Mouse (Mus musculus): ENCODE results near the gene Tspan9. TPM values are rescaled to one million over a fixed set of nuclear protein-coding genes. Genes with fewer than 3 reads are reported as not detected.

The Tspan9 gene
- 130 and 151 TPM in 2 replicates for polyA plus RNA-seq (2014; fragmentation: Nextera tagmentation; extraction: Ambion mirVana)

DNA sequence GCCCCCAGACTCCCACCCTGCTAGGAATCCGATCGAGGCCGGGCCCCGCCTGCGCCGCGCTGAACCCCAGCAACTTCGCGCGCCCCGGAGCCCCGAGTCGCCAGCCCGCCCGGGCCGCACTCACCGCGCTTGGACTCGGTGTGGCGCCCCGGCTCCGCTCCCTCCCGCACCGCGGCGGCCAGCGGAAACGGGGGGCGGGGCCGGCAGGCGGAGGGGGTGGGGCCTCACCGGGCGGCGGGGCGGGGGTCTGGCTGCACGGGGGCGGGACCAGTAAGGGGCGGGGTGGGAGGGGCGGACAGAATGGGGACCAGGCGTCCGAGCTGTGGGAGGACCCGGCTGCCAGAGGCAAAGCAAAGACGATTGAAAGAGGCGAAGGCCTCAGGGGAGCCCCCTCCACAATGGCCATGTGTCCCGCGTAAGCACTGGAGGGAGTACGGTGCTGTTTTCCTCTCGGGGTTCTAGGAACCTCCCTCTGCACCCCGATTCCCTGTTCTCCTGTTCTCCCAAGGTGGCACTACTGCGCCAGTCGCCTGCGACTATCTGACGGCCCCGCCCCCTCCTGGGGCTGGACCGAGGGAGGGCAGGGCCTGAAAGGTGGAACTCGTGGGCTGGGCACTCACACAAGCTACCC, at the start of gene Tspan9:
Tspan9 (minus strand) TSS at position 205 of the 631 bp plus-strand sequence.
- H3K36me3 ChIP-seq (ENCODE audit: control insufficient read depth, insufficient read depth, low read length): no peaks in the 10 kb centered on the region
- peak; percentile 87 for ATAC-seq (ENCODE audit: low read depth)
- peak within 1 kb of the TSS; percentile 88 for H3K4me2 ChIP-seq (ENCODE audit: low read depth, low read length)
- H3K27me3 ChIP-seq (replicated peaks; ENCODE audit: control insufficient read depth, insufficient read depth, low read length): no peaks in the 10 kb centered on the region
- DNase-seq (ENCODE audit: low spot score): peak; percentile 88
- peaks cover 14% of the 10 kb centered on the region; the same call in 1 of the 2 replicates for H3K4me1 ChIP-seq (ENCODE audit: control insufficient read depth, insufficient read depth, low read length)
- H3K27ac ChIP-seq (replicated peaks; ENCODE audit: low read depth, low read length): peak within 1 kb of the TSS; percentile 86
- H3K9me3 ChIP-seq (ENCODE audit: control insufficient read depth, low read length): no peaks in the 10 kb centered on the region
- H3K4me3 ChIP-seq (ENCODE audit: low read depth, low read length): peak within 1 kb of the TSS; percentile 76
- peak within 1 kb of the TSS; percentile 88 for H3K9ac ChIP-seq (ENCODE audit: low read depth, low read length)
- WGBS: under 1% methylated on average over 32 of the region's 56 CpGs

DNA sequence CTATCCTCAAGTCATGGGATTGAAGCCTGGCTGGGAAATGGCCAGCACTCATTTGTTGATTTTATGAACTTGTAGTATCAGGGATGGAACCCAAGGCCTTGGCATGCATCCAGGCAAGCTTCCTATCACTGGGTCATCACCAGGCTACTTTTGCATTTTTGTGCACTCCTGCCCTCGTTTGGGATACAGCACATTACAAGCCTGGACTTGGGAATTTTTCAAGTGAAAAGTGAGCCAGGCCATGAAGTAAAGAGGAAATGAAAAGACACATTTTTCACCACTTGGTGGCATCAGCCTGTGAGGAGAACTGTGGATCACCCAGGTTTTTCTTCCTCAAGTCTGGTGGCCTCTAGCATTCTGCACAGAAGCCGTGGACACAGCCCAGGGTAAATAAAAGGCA, 40.1 kb upstream of the Tspan9 start:
- Histone ChIP-seq H3K27me3 (replicated peaks; ENCODE audit: control insufficient read depth, insufficient read depth, low read length) (no peaks in the 10 kb centered on the region), H3K4me3 (ENCODE audit: low read depth, low read length) (no peak overlapping the region), H3K4me1 (ENCODE audit: control insufficient read depth, insufficient read depth, low read length) (no peaks in the 10 kb centered on the region), H3K4me2 (ENCODE audit: low read depth, low read length) (no peak overlapping the region), H3K9ac (ENCODE audit: low read depth, low read length) (no peak overlapping the region), H3K36me3 (ENCODE audit: control insufficient read depth, insufficient read depth, low read length) (no peaks in the 10 kb centered on the region), H3K27ac (replicated peaks; ENCODE audit: low read depth, low read length) (no peak overlapping the region), H3K9me3 (ENCODE audit: control insufficient read depth, low read length) (no peaks in the 10 kb centered on the region)
- DNase-seq (ENCODE audit: low spot score) (no peak), ATAC-seq (ENCODE audit: low read depth) (no peak)
- WGBS: 29% methylated on average over 2 of the region's 2 CpGs

DNA sequence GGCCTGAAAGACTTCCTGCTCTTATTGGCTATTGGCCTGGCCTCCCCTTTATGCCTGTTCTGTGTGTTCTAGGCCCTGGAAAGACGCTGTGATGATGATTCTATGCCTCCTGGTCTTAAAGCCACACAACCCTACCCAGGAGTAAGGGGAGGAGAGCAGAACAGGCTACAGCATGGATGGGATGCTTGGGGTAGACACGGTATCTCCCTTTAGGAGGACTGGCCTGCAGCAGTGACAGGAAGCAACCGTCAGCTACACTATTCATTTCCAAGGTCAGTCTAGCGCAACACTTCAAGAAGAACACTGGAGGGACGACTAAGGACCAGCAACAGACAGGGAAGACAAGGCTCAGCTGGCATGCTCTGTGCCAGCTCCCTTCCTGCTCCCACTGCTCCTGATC, 37.8 kb upstream of the Tspan9 start:
- Histone ChIP-seq H3K4me1 (ENCODE audit: control insufficient read depth, insufficient read depth, low read length) (no peaks in the 10 kb centered on the region), H3K4me3 (ENCODE audit: low read depth, low read length) (no peak overlapping the region), H3K9me3 (ENCODE audit: control insufficient read depth, low read length) (no peaks in the 10 kb centered on the region), H3K4me2 (ENCODE audit: low read depth, low read length) (no peak overlapping the region), H3K36me3 (ENCODE audit: control insufficient read depth, insufficient read depth, low read length) (no peaks in the 10 kb centered on the region), H3K27me3 (replicated peaks; ENCODE audit: control insufficient read depth, insufficient read depth, low read length) (no peaks in the 10 kb centered on the region), H3K27ac (replicated peaks; ENCODE audit: low read depth, low read length) (no peak overlapping the region), H3K9ac (ENCODE audit: low read depth, low read length) (no peak overlapping the region)
- WGBS: 70% methylated on average over 5 of the region's 5 CpGs
- DNase-seq (ENCODE audit: low spot score) (no peak), ATAC-seq (ENCODE audit: low read depth) (no peak)

DNA sequence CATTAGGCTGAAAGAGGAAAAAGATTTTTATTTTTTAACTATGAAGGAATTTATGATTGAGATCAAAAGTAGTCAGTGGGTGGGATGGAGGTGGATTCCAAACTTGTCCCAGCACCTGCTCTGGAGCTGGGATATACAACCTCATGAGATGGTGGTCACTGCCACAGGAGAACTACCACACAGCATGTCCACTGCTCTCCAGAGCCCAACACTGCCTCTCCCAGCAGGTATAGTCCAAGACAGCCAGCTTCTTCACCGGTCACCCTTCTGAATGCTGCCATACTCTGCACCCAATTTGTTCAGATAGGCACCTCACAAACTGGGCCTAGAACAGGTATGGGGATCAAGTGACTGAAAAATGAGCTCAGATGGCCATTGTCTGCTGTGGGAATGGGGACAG, 36.3 kb upstream of the Tspan9 start:
- H3K4me2 ChIP-seq (ENCODE audit: low read depth, low read length): no peak overlapping the region
- ATAC-seq (ENCODE audit: low read depth) (no peak), DNase-seq (ENCODE audit: low spot score) (no peak)
- no peak overlapping the region for H3K27ac ChIP-seq (replicated peaks; ENCODE audit: low read depth, low read length)
- no peaks in the 10 kb centered on the region for H3K27me3 ChIP-seq (replicated peaks; ENCODE audit: control insufficient read depth, insufficient read depth, low read length)
- no peak overlapping the region for H3K4me3 ChIP-seq (ENCODE audit: low read depth, low read length)
- no peaks in the 10 kb centered on the region for H3K36me3 ChIP-seq (ENCODE audit: control insufficient read depth, insufficient read depth, low read length)
- H3K9ac ChIP-seq (ENCODE audit: low read depth, low read length): no peak overlapping the region
- no peaks in the 10 kb centered on the region for H3K9me3 ChIP-seq (ENCODE audit: control insufficient read depth, low read length)
- WGBS: 92% methylated on average over 1 of the region's 1 CpGs
- no peaks in the 10 kb centered on the region for H3K4me1 ChIP-seq (ENCODE audit: control insufficient read depth, insufficient read depth, low read length)

DNA sequence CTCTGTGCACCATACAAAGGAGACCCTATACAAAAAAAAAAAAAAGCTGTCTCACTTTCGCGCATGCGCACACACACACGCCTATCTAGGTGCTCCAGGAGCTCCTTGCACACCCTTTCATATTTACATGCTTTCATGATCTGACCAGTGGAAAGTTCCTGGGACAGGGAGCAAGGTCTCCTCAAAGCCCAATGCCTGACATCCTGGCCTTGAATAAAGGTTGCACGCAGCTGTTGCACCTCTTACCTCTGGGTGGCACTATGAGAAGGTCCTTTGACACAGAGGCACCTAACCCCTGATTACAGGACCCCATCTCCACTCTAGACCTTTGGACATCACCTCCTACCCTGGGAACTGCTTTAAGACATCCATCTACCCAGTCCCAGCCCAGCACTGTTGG, 35.9 kb upstream of the Tspan9 start:
- 64% methylated on average over 5 of the region's 5 CpGs for WGBS

DNA sequence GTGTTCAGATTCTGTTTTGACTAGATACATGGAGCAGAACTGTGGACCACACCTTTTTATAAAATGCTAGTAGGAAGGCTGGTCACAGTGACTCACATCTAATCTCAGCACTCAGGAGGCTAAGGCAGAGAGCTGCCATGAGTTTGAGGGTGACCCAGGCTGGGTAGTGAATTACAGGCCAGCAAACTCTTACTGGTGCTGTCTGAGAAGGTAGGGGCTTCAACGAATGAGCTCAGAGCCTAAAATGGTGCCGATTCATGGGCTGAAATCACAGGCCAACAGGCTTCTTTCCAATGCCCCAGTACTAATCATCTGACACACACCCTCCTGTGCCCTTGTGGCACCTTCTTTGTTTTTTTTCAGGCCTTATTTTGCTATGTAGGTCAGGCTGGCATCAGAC, 35.3 kb upstream of the Tspan9 start:
- no peaks in the 10 kb centered on the region for H3K27me3 ChIP-seq (replicated peaks; ENCODE audit: control insufficient read depth, insufficient read depth, low read length)
- ATAC-seq (ENCODE audit: low read depth) (no peak), DNase-seq (ENCODE audit: low spot score) (no peak)
- H3K4me3 ChIP-seq (ENCODE audit: low read depth, low read length): no peak overlapping the region
- no peaks in the 10 kb centered on the region for H3K36me3 ChIP-seq (ENCODE audit: control insufficient read depth, insufficient read depth, low read length)
- no peaks in the 10 kb centered on the region for H3K4me1 ChIP-seq (ENCODE audit: control insufficient read depth, insufficient read depth, low read length)
- no peak overlapping the region for H3K27ac ChIP-seq (replicated peaks; ENCODE audit: low read depth, low read length)
- H3K9ac ChIP-seq (ENCODE audit: low read depth, low read length): no peak overlapping the region
- WGBS: 78% methylated on average over 2 of the region's 2 CpGs
- no peaks in the 10 kb centered on the region for H3K9me3 ChIP-seq (ENCODE audit: control insufficient read depth, low read length)
- no peak overlapping the region for H3K4me2 ChIP-seq (ENCODE audit: low read depth, low read length)

More for the DNA sequence above, 35.9 kb upstream of the Tspan9 start:
- Histone ChIP-seq H3K27me3 (replicated peaks; ENCODE audit: control insufficient read depth, insufficient read depth, low read length) (no peaks in the 10 kb centered on the region), H3K4me2 (ENCODE audit: low read depth, low read length) (no peak overlapping the region), H3K36me3 (ENCODE audit: control insufficient read depth, insufficient read depth, low read length) (no peaks in the 10 kb centered on the region), H3K27ac (replicated peaks; ENCODE audit: low read depth, low read length) (no peak overlapping the region), H3K4me3 (ENCODE audit: low read depth, low read length) (no peak overlapping the region), H3K9ac (ENCODE audit: low read depth, low read length) (no peak overlapping the region), H3K4me1 (ENCODE audit: control insufficient read depth, insufficient read depth, low read length) (no peaks in the 10 kb centered on the region), H3K9me3 (ENCODE audit: control insufficient read depth, low read length) (no peaks in the 10 kb centered on the region)
- DNase-seq (ENCODE audit: low spot score): no peak
- ATAC-seq (ENCODE audit: low read depth): no peak

DNA sequence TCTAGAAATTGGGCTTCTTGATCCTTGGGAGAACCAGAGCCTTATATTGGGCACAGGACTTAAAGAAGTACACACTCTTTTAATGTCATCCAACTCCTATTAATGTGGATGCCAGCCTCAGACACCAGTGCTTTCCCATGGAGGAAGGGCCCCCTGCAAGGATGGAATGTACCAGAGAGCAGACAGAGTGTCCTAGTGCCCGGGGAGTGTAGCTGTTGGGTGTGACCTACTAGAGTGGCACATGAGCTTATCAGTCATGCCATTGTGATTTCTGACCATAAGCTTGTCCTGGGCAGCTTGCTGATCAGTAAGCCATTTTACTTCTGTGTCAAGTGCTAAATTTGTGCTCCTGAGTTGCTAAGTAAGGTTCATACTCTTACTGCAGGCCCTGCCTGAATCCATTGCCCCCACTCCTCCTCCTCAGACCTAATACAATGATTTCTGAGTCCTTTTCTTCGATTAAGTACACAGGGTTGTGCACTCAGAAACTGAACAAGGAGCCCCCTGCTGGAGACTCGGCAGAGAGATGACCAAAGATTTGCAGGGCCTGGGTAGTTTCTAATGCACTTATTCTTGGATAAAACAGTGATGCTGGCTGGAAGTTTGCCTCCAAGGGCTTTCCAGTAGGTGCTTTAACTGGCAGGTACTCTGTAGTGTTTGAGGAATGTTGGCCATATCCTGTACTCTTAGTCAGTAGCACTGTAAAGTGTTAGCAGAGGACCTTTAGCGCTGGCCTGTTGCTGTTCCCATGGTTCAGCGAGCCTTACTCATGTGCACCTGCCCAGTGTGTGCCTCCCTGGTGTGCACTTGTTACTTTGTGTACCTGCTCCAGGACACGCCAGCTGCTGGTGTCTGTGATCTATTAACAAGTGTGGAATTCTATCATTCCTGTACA, 25.6 kb upstream of the Tspan9 start:
- peaks cover 6% of the 10 kb centered on the region; the same call in 1 of the 2 replicates for H3K4me1 ChIP-seq (ENCODE audit: control insufficient read depth, insufficient read depth, low read length)
- H3K9ac ChIP-seq (ENCODE audit: low read depth, low read length): 0 out of 2 replicates have a peak overlapping the region, but pooled peaks have one; percentile 19
- ATAC-seq (ENCODE audit: low read depth): no peak
- H3K27ac ChIP-seq (replicated peaks; ENCODE audit: low read depth, low read length): no peak overlapping the region
- 62% methylated on average over 6 of the region's 6 CpGs for WGBS
- no peaks in the 10 kb centered on the region for H3K36me3 ChIP-seq (ENCODE audit: control insufficient read depth, insufficient read depth, low read length)
- no peak overlapping the region for H3K4me3 ChIP-seq (ENCODE audit: low read depth, low read length)
- no peaks in the 10 kb centered on the region for H3K27me3 ChIP-seq (replicated peaks; ENCODE audit: control insufficient read depth, insufficient read depth, low read length)
- H3K4me2 ChIP-seq (ENCODE audit: low read depth, low read length): no peak overlapping the region
- no peaks in the 10 kb centered on the region for H3K9me3 ChIP-seq (ENCODE audit: control insufficient read depth, low read length)
- DNase-seq (ENCODE audit: low spot score): peak; percentile 33

DNA sequence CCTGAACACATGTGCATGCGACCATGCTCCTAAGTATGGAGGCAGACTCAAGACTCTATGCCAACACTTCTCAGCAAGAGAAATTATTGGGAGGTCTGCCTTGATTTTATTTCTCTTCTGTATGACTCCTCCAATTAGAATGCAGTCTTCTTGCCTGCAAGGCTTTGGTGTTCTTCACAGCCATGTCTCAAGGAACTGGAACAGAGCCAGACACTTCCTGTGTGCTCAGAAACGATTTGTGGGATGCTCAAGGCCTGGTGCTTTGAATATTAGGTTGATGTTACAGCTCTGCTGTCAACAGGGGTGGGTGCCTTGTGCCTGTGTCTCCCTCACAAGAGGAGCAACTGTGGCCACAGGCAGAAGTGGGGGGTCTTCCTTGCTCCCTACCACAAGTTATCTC, 22.2 kb upstream of the Tspan9 start:
- ATAC-seq (ENCODE audit: low read depth) (no peak), DNase-seq (ENCODE audit: low spot score) (peak; percentile 58)
- Histone ChIP-seq H3K9ac (ENCODE audit: low read depth, low read length) (no peak overlapping the region), H3K4me2 (ENCODE audit: low read depth, low read length) (no peak overlapping the region), H3K4me1 (ENCODE audit: control insufficient read depth, insufficient read depth, low read length) (peaks cover 6% of the 10 kb centered on the region; the same call in 1 of the 2 replicates), H3K27ac (replicated peaks; ENCODE audit: low read depth, low read length) (no peak overlapping the region), H3K9me3 (ENCODE audit: control insufficient read depth, low read length) (no peaks in the 10 kb centered on the region), H3K27me3 (replicated peaks; ENCODE audit: control insufficient read depth, insufficient read depth, low read length) (no peaks in the 10 kb centered on the region), H3K4me3 (ENCODE audit: low read depth, low read length) (no peak overlapping the region), H3K36me3 (ENCODE audit: control insufficient read depth, insufficient read depth, low read length) (no peaks in the 10 kb centered on the region)
- 45% methylated on average over 2 of the region's 2 CpGs for WGBS
